Mouse (Mus musculus): ENCODE measurements around the gene Slfn5. TPM values are rescaled to one million over a fixed set of nuclear protein-coding genes. Genes with fewer than 3 reads are reported as not detected.
"Not testable (repeated sequence)": the region's sequence is repeated elsewhere in the genome, so short reads cannot be mapped to it uniquely, and the experiment has no call there.

The Slfn5 gene
- polyA plus RNA-seq, 1 experiment from 2014 or later: 1.5 TPM

DNA sequence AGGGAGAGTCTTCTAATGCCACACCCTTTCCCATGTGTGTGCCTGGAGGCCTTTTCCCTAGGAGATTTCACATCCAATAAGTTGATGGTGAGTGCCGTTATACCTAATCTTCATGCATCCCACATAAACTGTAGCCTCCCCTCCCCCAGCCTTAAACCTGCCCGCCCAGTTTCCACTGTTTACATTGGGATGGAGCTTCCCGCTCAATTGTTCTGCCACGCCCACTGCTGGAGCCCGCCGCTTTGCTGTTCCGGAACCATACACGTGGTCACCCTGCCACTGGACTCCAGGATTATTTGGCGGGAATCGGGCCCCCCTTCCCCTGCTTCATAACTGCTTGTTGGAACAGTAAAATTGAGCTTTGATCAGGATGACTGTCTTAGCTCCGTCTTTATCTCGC lies 38.2 kb downstream of the Slfn5 start:
- peak overlapping the region; percentile 88 for H3K4me2 ChIP-seq (ENCODE audit: low read depth, low read length)
- H3K4me1 ChIP-seq (ENCODE audit: control insufficient read depth, insufficient read depth, low read length): peaks cover 13% of the 10 kb centered on the region
- no peaks in the 10 kb centered on the region for H3K9me3 ChIP-seq (ENCODE audit: control insufficient read depth, low read length)
- H3K27me3 ChIP-seq (replicated peaks; ENCODE audit: control insufficient read depth, insufficient read depth, low read length): no peaks in the 10 kb centered on the region
- 25% methylated on average over 12 of the region's 12 CpGs for WGBS
- ATAC-seq: no peak
- peak overlapping the region; percentile 51 for H3K4me3 ChIP-seq (ENCODE audit: low read length)
- no peak overlapping the region for H3K9ac ChIP-seq (ENCODE audit: low read depth, low read length)
- no peaks in the 10 kb centered on the region for H3K36me3 ChIP-seq (ENCODE audit: control insufficient read depth, insufficient read depth, low read length)
- no peak overlapping the region for H3K27ac ChIP-seq (ENCODE audit: low read length)

DNA sequence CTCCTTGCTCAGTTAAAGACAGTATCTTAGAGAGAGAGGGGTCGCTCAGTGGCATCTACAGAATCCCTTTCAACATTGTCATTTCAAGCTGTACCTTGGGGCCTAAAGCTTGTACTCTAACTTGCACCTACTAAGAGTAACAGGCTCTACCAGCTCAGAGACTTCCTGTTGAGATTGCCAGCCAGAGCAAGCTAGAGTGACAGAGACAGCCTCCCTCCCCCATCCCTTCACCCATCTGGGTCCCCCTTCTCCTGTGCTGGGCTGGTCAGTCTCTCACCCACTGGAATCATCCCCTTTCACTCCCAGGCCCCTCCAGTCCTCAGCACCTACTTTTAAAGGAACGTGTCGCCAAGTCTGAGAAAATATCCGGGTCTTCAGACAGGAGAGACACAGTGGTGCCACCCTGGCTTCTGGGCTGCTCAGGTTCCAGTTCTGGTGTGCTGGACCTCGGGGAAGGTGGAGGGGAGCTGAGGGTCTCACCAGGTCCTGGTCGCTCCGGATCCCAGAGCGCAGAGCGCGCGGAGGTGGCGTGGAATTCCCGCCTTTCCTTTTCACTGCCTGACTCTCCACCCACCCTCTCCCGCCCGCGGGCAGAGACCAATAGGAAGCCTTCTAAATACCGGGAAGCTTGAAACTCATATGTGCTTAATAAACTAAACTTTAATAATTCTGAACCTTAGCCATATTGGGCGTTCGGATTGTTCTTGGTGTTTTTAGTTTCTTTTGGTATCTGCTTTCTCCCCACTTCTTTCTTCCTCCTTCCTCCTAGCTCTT lies 39.6 kb downstream of the Slfn5 start:
- H3K36me3 ChIP-seq (ENCODE audit: control insufficient read depth, insufficient read depth, low read length); H3K27me3 ChIP-seq (replicated peaks; ENCODE audit: control insufficient read depth, insufficient read depth, low read length); H3K9me3 ChIP-seq (ENCODE audit: control insufficient read depth, low read length): not testable (repeated sequence)
- H3K4me2 ChIP-seq (ENCODE audit: low read depth, low read length): peak overlapping the region; percentile 88
- H3K9ac ChIP-seq (ENCODE audit: low read depth, low read length): peak overlapping the region; percentile 72
- WGBS: 17% methylated on average over 19 of the region's 19 CpGs
- H3K4me1 ChIP-seq (ENCODE audit: control insufficient read depth, insufficient read depth, low read length): peaks cover 13% of the 10 kb centered on the region
- peak overlapping the region; percentile 78 for H3K27ac ChIP-seq (ENCODE audit: low read length)
- ATAC-seq: peak; percentile 91
- peak overlapping the region; percentile 51 for H3K4me3 ChIP-seq (ENCODE audit: low read length)

DNA sequence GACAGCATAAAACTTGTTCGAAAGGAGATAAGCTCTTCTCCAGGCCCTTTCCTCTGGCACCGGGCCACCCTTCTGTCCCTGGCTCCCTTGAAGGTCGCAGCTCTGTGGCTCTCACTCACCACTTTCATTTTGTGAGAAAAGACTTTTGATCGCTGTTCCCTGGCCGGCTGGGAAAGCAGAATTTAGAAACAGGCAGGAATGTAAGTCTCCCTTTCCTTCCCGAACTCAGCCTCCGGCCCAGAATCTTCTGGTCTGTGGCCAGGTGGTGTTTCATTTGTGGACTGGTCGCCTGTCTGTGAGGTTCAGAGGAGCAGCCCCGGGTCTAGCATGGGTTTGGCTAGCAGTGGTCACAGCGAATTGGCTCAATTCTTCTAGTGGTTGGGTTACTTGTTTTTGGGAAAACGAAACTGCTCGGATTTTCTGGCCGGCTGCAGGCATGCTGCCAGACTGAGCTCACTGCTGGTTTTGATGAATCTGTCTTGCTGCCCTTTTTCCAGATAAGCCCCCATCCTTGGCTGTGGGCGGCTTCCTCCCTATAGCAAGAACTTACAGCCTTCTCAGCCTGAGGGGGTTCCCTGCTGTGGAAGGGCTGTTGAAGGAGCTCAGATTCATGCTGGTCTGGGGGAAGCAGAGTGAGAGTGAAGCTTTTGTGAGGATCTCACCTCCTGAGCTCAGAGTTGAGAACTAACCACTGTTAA lies 40.5 kb downstream of the Slfn5 start, which contains the start of gene Slfn9:
TSS of gene Slfn9 (minus strand) at position 362 of the 698 bp plus-strand sequence.
- Histone ChIP-seq H3K27ac (ENCODE audit: low read length) (peak within 1 kb of the TSS; percentile 78), H3K4me1 (ENCODE audit: control insufficient read depth, insufficient read depth, low read length) (peaks cover 13% of the 10 kb centered on the region), H3K36me3 (ENCODE audit: control insufficient read depth, insufficient read depth, low read length) (no peaks in the 10 kb centered on the region), H3K27me3 (replicated peaks; ENCODE audit: control insufficient read depth, insufficient read depth, low read length) (no peaks in the 10 kb centered on the region), H3K4me2 (ENCODE audit: low read depth, low read length) (peak within 1 kb of the TSS; percentile 88), H3K9me3 (ENCODE audit: control insufficient read depth, low read length) (no peaks in the 10 kb centered on the region), H3K4me3 (ENCODE audit: low read length) (peak within 1 kb of the TSS; percentile 51), H3K9ac (ENCODE audit: low read depth, low read length) (peak within 1 kb of the TSS; percentile 72)
- 9% methylated on average over 14 of the region's 14 CpGs for WGBS
- peak; percentile 74 for ATAC-seq

DNA sequence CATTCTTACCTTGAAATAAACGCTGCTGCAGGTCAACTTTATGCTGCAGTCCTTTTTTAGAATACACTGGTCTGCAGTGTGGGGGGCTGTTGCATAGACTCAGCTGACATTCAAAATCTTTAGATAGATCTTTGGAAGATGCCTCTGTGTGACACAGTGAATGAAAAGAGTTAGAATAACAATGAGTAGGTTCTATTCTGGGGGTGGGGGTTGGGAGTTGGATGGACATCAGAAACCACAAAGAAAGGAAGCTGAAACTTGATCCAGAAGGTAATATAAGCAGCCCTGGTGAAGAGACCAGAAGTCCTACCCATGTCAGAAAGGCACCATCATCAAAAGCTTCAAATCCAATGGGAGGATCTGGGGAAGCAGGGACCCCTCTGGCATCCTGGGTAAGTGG lies 62.2 kb downstream of the Slfn5 start:
- no peaks in the 10 kb centered on the region for H3K27me3 ChIP-seq (replicated peaks; ENCODE audit: control insufficient read depth, insufficient read depth, low read length)
- H3K36me3 ChIP-seq (ENCODE audit: control insufficient read depth, insufficient read depth, low read length): no peaks in the 10 kb centered on the region
- no peaks in the 10 kb centered on the region for H3K4me1 ChIP-seq (ENCODE audit: control insufficient read depth, insufficient read depth, low read length)
- no peak overlapping the region for H3K27ac ChIP-seq (ENCODE audit: low read length)
- ATAC-seq: no peak
- H3K9me3 ChIP-seq (ENCODE audit: control insufficient read depth, low read length): no peaks in the 10 kb centered on the region
- H3K4me3 ChIP-seq (ENCODE audit: low read length): no peak overlapping the region
- H3K9ac ChIP-seq (ENCODE audit: low read depth, low read length): no peak overlapping the region
- 84% methylated on average over 1 of the region's 1 CpGs for WGBS
- no peak overlapping the region for H3K4me2 ChIP-seq (ENCODE audit: low read depth, low read length)

Small RNAs within 50 kb of the gene (microRNA-seq; reads per million reads assigned to microRNA genes)
- gene Mir7679: not detected

Other genes starting within 250 kb of the Slfn5 start
- gene Cct6b, start 187.0 kb upstream of the Slfn5 start, polyA plus RNA-seq (2015; fragmentation: Nextera tagmentation; extraction: Ambion mirVana): 0.34 and 0.49 TPM in 2 replicates
- 32.0 and 35.6 TPM in 2 replicates for gene Zfp830, start 187.0 kb upstream of the Slfn5 start, polyA plus RNA-seq (2015; fragmentation: Nextera tagmentation; extraction: Ambion mirVana)
- gene Lig3, start 170.2 kb upstream of the Slfn5 start, polyA plus RNA-seq (2015; fragmentation: Nextera tagmentation; extraction: Ambion mirVana): 17.3 and 18.0 TPM in 2 replicates
- 13.1 and 13.6 TPM in 2 replicates for gene Rffl, start 80.1 kb upstream of the Slfn5 start, polyA plus RNA-seq (2015; fragmentation: Nextera tagmentation; extraction: Ambion mirVana)
- 13.9 and 15.0 TPM in 2 replicates for gene Rad51d, start 60.7 kb upstream of the Slfn5 start, polyA plus RNA-seq (2015; fragmentation: Nextera tagmentation; extraction: Ambion mirVana)
- 0.16 and 0.23 TPM in 2 replicates for gene Fndc8, start 59.2 kb upstream of the Slfn5 start, polyA plus RNA-seq (2015; fragmentation: Nextera tagmentation; extraction: Ambion mirVana)
- gene Nle1, start 42.9 kb upstream of the Slfn5 start, polyA plus RNA-seq (2015; fragmentation: Nextera tagmentation; extraction: Ambion mirVana): 25.8 and 31.2 TPM in 2 replicates
- gene Unc45b, start 40.8 kb upstream of the Slfn5 start, polyA plus RNA-seq (2015; fragmentation: Nextera tagmentation; extraction: Ambion mirVana): 2.3 and 2.6 TPM in 2 replicates
- 12.2 and 14.1 TPM in 2 replicates for gene Slfn9, start 40.5 kb downstream of the Slfn5 start, polyA plus RNA-seq (2015; fragmentation: Nextera tagmentation; extraction: Ambion mirVana)
- gene Slfn8, start 69.5 kb downstream of the Slfn5 start, polyA plus RNA-seq (2015; fragmentation: Nextera tagmentation; extraction: Ambion mirVana): 0.53 and 0.59 TPM in 2 replicates
- 6.1 and 6.9 TPM in 2 replicates for gene Slfn2, start 113.8 kb downstream of the Slfn5 start, polyA plus RNA-seq (2015; fragmentation: Nextera tagmentation; extraction: Ambion mirVana)
- 0.58 and 0.70 TPM in 2 replicates for gene Slfn1, start 165.5 kb downstream of the Slfn5 start, polyA plus RNA-seq (2015; fragmentation: Nextera tagmentation; extraction: Ambion mirVana)
- gene Slfn4, start 223.8 kb downstream of the Slfn5 start, polyA plus RNA-seq (2015; fragmentation: Nextera tagmentation; extraction: Ambion mirVana): 0.16 and 0.17 TPM in 2 replicates
- gene Slfn3, start 240.0 kb downstream of the Slfn5 start, polyA plus RNA-seq (2015; fragmentation: Nextera tagmentation; extraction: Ambion mirVana): 0.72 and 0.95 TPM in 2 replicates

Data from intestine, embryonic 16.5 days (tissue).